Mouse (Mus musculus) kidney, postnatal 0 days (tissue): ENCODE results near the gene Ggps1. TPM values are rescaled to one million over a fixed set of nuclear protein-coding genes. Genes with fewer than 3 reads are reported as not detected.
A peak's percentile ranks its signal among the peaks of the same experiment; 100 is the strongest.

ENCODE experiments used
- ATAC-seq: fragments of 200-750 bp; cut with Nextera tagmentation; replicated peaks from 2 replicates; pipeline ENCODE4 v1.8.0; 2017; ENCODE audit warnings: low read depth, moderate number of reproducible peaks, moderate TSS enrichment, moderate library complexity; ENCODE audit not compliant: low FRiP score
- DNase-seq: peaks from one replicate; pipeline ENCODE4 v3.0.0-alpha.2; 2016; ENCODE audit warnings: low spot score
- H3K27ac ChIP-seq: fragments of 300-500 bp; sonication (generic); 2 replicates; pipeline ENCODE4 v1.5.1; 2014; ENCODE audit warnings: mild to moderate bottlenecking
- H3K27me3 ChIP-seq: fragments of 300-500 bp; sonication (generic); 2 replicates; pipeline ENCODE4 v1.6.1; 2014; ENCODE audit warnings: low read length, mixed read lengths; ENCODE audit not compliant: insufficient read depth
- H3K36me3 ChIP-seq: fragments of 300-500 bp; sonication (generic); 2 replicates; pipeline ENCODE4 v1.6.1; 2014; ENCODE audit warnings: low read length, mixed read lengths; ENCODE audit not compliant: insufficient read depth
- H3K4me1 ChIP-seq: fragments of 300-500 bp; sonication (generic); replicated peaks from 2 replicates; pipeline ENCODE4 v1.6.1; 2014; ENCODE audit warnings: antibody characterized with exemption, low read length, mixed read lengths; ENCODE audit not compliant: insufficient read depth
- H3K4me2 ChIP-seq: fragments of 300-500 bp; sonication (generic); 2 replicates; pipeline ENCODE4 v1.6.1; 2014; ENCODE audit warnings: mild to moderate bottlenecking, low read length, moderate library complexity, mixed read lengths
- H3K4me3 ChIP-seq: fragments of 300-500 bp; sonication (generic); replicated peaks from 2 replicates; pipeline ENCODE4 v1.5.1; 2014; ENCODE audit warnings: low read depth, low read length
- H3K9ac ChIP-seq: fragments of 300-500 bp; sonication (generic); 2 replicates; pipeline ENCODE4 v1.6.1; 2014; ENCODE audit warnings: low read depth, low read length
- H3K9me3 ChIP-seq: fragments of 300-500 bp; sonication (generic); replicated peaks from 2 replicates; pipeline ENCODE4 v1.6.1; 2016; ENCODE audit warnings: low read length, inconsistent platforms, mixed read lengths
- CTCF ChIP-seq: IDR thresholded peaks from 2 replicates; pipeline ENCODE4 v1.5.1; 2016; ENCODE audit warnings: antibody characterized with exemption, low read depth, mild to moderate bottlenecking, moderate library complexity
- whole genome bisulfite sequencing: fragments of 180-500 bp; shearing (Covaris S2); extraction: QIAGEN DNeasy Blood & Tissue Kit; methylation state at CpG from one replicate; pipeline ENCODE4 v1.1.7; 2014; 5-methylcytosine and 5-hydroxymethylcytosine counted together
- polyA plus RNA-seq: library from polyadenylated mRNA; unstranded; fragments of >200 nt; fragmentation: Nextera tagmentation; extraction: Ambion mirVana; gene quantifications from 2 replicates; pipeline ENCODE4 v1.2.1, GENCODE M21; 2015

The Ggps1 gene
- polyA plus RNA-seq, 1 experiment from 2014 or later = 48.0 TPM

DNA sequence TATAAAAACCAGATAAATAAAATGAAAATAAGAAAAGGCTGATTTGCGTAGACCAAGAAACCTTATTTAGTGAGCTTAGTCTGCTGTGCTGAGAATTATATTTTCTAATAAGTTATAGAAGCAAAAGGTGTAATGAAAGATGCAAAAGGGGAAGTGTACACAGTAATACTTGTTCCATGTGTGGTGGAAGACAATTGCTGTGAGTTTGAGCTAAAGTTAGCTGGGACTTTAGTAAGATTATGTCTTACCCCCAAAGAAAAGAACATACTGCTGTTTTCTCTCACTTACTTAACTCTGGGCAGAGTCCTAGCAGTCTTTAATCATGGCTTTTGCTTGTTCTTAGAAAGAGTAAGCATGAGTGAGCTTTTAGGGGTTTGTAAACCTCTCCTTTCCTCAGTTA is 11.1 kb upstream of the Ggps1 start:
- H3K27ac ChIP-seq = no peak overlapping the region
- H3K4me2 ChIP-seq = no peak overlapping the region
- ATAC-seq (no peak), DNase-seq (no peak)
- H3K36me3 ChIP-seq = no peaks in the 10 kb centered on the region
- no peak for TF ChIP-seq CTCF
- H3K27me3 ChIP-seq = no peaks in the 10 kb centered on the region
- no peaks in the 10 kb centered on the region for H3K9me3 ChIP-seq
- WGBS = 100% methylated on average over 1 of the region's 1 CpGs
- H3K4me3 ChIP-seq = no peak overlapping the region
- no peak overlapping the region for H3K9ac ChIP-seq
- H3K4me1 ChIP-seq = no peaks in the 10 kb centered on the region

DNA sequence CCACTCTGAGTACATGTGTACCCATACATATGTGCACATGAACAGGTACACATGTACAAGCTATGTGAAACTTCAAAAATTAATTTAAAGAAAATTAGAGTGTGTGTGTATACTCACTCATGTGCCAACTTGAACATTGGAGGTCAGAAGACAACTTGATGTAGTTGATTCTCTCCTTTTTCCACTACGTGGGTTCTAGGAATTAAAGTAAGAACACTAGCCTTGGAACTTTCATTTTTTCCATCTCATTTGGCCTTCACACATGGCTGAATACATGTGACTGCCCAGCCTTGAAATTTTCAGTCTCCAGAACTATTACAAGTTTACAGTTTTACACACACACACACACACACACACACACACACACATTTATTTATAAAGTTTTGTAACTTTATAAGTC is 6.0 kb upstream of the Ggps1 start:
- WGBS = 74% methylated on average over 1 of the region's 1 CpGs
- TF ChIP-seq CTCF = no peak
- Histone ChIP-seq H3K27ac (no peak overlapping the region), H3K4me2 (no peak overlapping the region), H3K9ac (no peak overlapping the region), H3K9me3 (no peaks in the 10 kb centered on the region), H3K4me3 (no peak overlapping the region), H3K4me1 (no peaks in the 10 kb centered on the region), H3K27me3 (no peaks in the 10 kb centered on the region), H3K36me3 (no peaks in the 10 kb centered on the region)
- DNase-seq (no peak), ATAC-seq (no peak)

DNA sequence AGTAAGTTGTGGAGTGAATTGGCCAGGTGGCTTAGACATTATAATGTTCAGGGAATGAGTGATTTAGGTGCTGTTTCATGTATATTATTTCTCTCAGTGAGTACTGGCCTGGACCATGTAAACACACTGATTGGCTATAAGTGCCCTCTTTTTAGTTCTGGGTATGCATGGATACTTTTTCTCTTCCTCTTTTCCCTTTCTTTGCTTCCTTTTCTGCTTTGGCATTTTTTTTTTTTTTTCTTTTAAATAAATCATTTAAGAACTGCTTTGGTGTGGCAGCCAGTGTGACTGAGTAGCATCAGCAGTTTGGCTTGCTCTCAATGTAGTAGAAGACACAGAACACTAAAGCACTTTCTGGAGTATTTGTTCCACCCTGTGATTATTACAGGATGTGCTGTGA is 4.7 kb upstream of the Ggps1 start:
- no peaks in the 10 kb centered on the region for H3K27me3 ChIP-seq
- no peak for ATAC-seq
- no peaks in the 10 kb centered on the region for H3K36me3 ChIP-seq
- TF ChIP-seq CTCF = no peak
- no peak for DNase-seq
- no peaks in the 10 kb centered on the region for H3K9me3 ChIP-seq
- no peak overlapping the region for H3K4me2 ChIP-seq
- H3K27ac ChIP-seq = no peak overlapping the region
- no peak overlapping the region for H3K4me3 ChIP-seq
- no peak overlapping the region for H3K9ac ChIP-seq
- H3K4me1 ChIP-seq = no peaks in the 10 kb centered on the region

DNA sequence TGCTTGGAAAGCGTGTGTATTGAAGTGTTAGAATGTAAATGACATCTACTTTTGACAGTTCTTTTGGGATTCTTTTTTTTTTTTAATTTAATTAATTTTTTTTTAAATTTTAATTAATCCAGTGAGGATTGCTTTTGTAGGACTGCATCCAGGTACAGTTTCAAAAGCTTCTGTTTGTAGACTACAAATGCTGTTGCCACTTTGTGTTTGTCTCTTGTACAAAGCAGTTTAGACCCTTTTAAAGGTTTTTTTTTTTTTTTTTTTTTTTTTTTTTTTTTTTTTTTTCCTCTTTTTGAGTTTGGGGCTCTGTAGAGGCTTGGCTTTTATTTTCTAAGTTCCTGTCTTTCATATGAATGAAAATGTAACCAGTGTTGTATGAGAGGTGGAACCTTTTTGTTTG is 2.4 kb upstream of the Ggps1 start:
- ATAC-seq (no peak), DNase-seq (no peak)
- H3K27ac ChIP-seq = no peak overlapping the region
- no peak overlapping the region for H3K4me3 ChIP-seq
- peaks cover 5% of the 10 kb centered on the region; the same call in 1 of the 2 replicates for H3K4me1 ChIP-seq
- H3K36me3 ChIP-seq = no peaks in the 10 kb centered on the region
- no peaks in the 10 kb centered on the region for H3K9me3 ChIP-seq
- no peak overlapping the region for H3K9ac ChIP-seq
- no peak overlapping the region for H3K4me2 ChIP-seq
- 75% methylated on average over 1 of the region's 1 CpGs for WGBS
- TF ChIP-seq CTCF = no peak
- no peaks in the 10 kb centered on the region for H3K27me3 ChIP-seq

DNA sequence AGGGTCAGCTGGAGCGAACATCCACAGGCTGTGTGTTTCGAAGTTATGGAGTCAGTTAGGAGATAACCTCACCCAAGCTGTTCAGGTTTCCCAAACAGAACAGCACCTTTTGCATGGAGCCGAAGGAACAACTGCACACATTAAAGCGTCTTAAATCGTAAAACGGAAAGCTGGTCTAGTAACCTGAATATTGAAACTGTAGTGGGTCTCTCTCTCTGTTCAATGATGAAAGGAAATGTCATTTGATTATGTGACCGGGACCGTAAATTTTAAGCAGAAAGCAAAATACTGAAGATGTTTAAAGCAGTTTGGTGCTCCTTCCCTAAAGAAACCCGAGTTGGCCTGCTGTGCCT is 1.7 kb upstream of the Ggps1 start:
- Histone ChIP-seq H3K9me3 (no peaks in the 10 kb centered on the region), H3K4me3 (peak overlapping the region; percentile 99), H3K36me3 (no peaks in the 10 kb centered on the region), H3K9ac (peak overlapping the region; percentile 98), H3K27me3 (no peaks in the 10 kb centered on the region), H3K4me1 (peaks cover 5% of the 10 kb centered on the region; the same call in 1 of the 2 replicates), H3K27ac (peak overlapping the region; percentile 98; the same call in 1 of the 2 replicates), H3K4me2 (peak overlapping the region; percentile 77)
- DNase-seq (peak; percentile 17), ATAC-seq (no peak)
- 4% methylated on average over 9 of the region's 9 CpGs for WGBS
- TF ChIP-seq CTCF = no peak

DNA sequence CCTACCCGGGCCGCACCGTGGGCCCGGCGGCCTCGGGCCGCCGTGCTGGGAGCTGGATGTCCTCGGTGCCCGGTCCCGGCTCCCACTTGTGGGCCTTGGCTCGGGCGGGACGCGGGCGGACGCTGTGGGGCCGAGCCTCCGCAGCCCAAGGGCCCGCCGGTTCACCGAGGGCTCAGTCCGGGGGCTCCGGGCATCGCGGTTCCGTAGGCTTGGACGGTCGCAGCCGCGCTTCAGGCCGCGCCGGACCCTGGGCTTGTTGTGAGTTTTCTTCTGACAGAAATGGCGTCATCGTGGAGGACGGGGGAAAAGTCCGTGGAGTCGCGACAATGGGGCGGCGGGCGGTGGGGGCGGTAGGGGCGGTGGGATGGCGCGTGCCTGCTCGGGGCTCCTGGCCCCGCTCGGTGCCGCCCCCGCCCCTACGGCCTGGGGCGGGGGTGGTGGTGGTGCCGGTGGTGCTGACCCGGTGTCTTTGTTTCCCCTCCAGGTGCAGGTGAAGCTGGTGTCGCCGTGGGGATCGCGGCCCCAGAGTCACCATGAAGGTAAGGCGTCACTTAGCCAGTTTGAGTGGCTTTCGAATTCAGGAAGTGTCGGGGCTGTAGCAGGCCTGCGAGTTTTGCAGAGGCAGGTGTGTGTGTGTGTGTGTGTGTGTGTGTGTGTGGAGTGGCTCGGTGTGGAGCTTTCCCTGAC is 1.2 kb upstream of the Ggps1 start:
- no peak for TF ChIP-seq CTCF
- 0% methylated on average over 44 of the region's 65 CpGs for WGBS
- Histone ChIP-seq H3K27ac (peak overlapping the region; percentile 98), H3K36me3 (no peaks in the 10 kb centered on the region), H3K4me2 (peak overlapping the region; percentile 77), H3K9ac (peak overlapping the region; percentile 98), H3K4me3 (peak overlapping the region; percentile 99), H3K27me3 (no peaks in the 10 kb centered on the region), H3K9me3 (no peaks in the 10 kb centered on the region), H3K4me1 (peaks cover 5% of the 10 kb centered on the region; the same call in 1 of the 2 replicates)
- peak; percentile 31 for DNase-seq
- no peak for ATAC-seq

DNA sequence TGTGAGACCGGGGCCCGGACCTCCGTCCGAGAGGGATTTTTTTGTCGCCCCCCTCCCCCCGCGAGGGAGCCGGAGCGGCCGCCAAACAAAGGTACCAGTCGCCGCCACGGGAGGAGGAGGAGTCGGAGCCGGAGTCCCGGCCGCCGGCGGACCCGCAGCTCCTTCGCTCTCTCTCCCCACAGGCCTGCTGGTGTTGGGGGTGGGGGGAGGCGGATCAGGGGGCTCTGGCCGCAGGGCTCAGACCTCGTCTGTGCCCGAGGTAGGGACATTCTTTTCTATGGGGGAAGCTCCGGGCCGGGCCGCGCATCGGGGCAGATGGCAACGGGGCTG is 619 bp upstream of the Ggps1 start:
- Histone ChIP-seq H3K9ac (peak overlapping the region; percentile 98), H3K27ac (peak overlapping the region; percentile 98), H3K4me3 (peak overlapping the region; percentile 99), H3K27me3 (no peaks in the 10 kb centered on the region), H3K4me1 (peaks cover 5% of the 10 kb centered on the region; the same call in 1 of the 2 replicates), H3K9me3 (no peaks in the 10 kb centered on the region), H3K4me2 (peak overlapping the region; percentile 77), H3K36me3 (no peaks in the 10 kb centered on the region)
- no peak for TF ChIP-seq CTCF
- DNase-seq (peak; percentile 75), ATAC-seq (peak; percentile 40)
- WGBS = under 1% methylated on average over 28 of the region's 31 CpGs
